Mouse (Mus musculus) MN1 (cell line): ENCODE results near the gene Hoxb5.

Experiments used
- DNase-seq: peaks from one replicate; pipeline ENCODE4 v3.0.0-alpha.2; 2016; ENCODE audit warnings: low spot score

Gene Hoxb5

DNA sequence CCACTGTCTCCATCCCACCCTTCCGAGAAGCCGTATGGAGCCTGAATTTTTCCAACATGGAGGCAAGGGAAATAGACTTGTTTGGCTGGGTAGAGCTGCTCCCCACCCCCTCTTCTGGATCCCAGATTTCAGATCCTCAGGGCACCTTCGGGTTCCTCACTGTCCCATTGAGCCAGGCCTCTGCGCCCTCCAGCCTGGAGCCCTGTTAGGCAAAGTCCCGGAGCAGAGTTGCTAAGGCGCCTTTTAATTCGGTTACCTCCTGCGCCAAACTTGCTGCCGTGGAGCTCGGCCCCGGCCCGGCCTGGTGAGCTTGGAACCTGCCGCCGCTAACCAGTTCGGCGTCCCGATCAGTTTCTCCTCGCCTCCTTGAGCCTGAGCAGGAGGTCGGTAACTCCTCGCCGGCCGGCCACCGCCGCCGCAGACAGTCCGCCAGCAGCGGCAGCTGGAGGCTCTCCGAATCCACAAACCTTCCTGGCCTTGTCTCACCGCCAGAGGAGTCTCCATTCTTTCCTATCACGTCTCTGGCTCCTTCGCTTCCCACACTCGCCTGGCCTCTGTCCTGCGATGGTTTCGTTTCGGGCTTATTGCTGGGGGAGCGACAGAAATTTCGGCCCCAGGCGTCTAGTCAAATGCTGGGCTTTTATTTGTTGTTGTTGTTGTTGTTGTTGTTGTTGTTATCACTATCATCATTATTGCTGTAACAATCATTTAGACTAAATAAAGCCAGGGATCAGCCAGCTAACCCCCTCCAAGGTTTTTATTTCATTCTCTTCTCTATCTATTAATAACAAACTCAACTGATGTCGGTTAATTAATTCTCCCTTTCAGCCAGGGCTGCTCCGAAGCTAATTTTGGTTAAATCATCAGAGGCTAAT is 38.8 kb downstream of the Hoxb5 start:
- DNase-seq = no peak

DNA sequence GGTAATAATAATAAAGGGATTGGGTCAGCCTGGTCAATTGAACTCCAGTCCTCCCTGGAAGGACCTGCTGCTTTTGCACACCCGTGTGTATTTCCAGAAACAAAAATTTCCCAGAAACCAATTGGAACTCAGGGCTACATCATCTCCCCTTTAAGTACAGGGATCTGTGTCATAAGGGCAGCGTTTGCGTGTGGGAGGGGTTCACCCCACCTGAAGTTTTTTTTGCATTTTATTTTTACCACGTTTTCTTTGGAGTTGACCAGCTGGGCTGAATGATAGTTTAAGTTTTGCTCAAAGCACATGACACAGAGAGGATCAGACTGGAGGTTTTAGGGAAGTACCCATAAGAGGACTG is 39.4 kb downstream of the Hoxb5 start:
- DNase-seq = no peak

DNA sequence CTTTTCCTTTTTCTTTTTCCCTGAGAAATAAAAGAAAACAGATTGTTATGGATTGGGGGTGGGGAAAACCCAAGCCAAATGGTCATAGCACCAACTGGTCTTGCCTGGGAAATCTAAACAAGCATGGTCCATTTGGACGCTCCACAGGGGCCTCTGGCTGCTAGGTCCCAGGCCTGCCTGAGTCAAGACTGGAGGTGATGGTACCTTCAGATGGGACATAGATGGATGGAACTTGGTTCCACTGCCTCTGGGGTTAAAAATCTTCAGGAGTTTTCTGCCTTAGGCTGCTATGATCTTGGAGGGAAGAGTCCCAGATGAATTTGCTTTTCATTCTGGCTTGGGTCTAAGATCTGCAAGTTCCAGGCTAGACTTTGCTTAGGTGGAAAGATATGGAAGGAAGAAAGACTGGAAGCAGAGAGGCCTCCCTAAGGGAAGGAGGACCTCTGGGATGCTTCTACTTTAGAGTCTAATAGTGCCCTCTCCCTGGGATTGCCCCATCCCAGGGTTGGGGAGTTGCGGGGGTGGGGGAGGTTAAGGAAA is 40.1 kb downstream of the Hoxb5 start:
- no peak for DNase-seq

DNA sequence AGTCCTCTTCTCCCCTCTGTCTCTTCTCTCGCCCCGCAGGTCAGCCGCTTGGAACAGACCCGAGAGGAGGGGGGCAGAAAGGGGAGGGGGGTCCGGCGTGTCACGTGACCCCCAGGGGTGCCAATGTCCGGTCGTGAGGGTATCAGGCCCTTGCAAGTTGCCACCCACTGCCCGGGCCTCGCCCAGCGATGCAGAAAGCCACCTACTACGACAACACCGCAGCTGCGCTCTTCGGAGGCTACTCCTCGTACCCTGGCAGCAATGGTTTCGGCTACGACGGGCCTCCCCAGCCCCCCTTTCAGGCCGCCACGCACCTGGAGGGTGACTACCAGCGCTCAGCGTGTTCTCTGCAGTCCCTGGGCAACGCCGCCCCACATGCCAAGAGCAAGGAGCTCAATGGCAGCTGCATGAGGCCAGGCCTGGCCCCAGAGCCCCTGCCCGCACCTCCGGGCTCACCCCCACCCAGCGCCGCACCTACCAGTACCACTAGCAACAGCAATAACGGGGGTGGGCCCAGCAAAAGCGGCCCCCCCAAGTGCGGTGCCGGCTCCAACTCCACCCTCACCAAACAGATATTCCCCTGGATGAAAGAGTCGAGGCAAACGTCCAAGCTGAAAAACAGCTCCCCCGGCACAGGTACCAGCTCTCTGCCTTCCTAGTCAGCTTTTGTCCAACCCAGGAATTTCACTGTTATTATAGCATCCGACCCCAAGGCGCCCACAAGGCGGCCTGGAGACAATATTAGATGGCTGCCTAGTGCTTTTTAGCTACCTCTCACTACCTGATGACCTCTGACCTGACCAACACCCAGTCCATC is 41.1 kb downstream of the Hoxb5 start:
- DNase-seq = no peak

DNA sequence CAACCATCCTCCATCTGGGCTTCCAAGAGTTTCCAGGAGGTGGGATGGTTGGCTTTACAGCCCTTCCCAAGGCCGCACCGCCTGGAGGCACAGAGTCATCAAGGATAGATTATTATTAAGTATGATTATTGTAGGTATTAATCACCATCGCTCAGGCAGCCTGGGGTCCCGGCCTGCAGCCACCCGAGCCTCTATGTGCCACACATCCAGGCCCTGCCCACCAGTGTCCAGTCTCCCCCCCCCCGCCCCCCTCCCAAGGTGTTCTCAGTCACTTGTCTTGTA is 41.7 kb downstream of the Hoxb5 start:
- DNase-seq = no peak

DNA sequence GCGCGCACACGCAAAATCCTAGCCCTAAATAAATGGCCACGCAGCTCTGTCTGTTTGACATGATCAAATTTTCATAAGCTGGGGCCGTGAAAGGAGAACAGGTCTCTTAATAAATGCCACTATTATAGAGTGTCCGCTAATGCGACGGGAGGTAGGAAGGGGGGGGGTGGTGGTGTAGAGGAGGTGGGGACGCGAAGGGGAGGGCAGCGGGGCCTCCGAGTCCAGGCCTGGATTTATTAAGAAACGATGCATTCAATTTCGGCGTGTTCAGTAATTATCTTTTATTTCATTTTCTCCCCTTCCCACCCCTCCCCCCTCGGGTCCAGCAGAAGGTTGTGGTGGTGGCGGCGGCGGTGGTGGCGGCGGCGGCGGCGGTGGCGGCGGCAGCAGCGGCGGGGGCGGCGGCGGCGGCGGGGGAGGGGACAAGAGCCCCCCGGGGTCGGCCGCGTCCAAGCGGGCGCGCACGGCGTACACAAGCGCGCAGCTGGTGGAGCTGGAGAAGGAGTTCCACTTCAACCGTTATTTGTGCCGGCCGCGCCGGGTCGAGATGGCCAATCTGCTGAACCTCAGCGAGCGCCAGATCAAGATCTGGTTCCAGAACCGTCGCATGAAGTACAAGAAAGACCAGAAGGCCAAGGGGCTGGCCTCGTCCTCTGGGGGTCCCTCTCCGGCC is 42.2 kb downstream of the Hoxb5 start:
- DNase-seq = no peak

DNA sequence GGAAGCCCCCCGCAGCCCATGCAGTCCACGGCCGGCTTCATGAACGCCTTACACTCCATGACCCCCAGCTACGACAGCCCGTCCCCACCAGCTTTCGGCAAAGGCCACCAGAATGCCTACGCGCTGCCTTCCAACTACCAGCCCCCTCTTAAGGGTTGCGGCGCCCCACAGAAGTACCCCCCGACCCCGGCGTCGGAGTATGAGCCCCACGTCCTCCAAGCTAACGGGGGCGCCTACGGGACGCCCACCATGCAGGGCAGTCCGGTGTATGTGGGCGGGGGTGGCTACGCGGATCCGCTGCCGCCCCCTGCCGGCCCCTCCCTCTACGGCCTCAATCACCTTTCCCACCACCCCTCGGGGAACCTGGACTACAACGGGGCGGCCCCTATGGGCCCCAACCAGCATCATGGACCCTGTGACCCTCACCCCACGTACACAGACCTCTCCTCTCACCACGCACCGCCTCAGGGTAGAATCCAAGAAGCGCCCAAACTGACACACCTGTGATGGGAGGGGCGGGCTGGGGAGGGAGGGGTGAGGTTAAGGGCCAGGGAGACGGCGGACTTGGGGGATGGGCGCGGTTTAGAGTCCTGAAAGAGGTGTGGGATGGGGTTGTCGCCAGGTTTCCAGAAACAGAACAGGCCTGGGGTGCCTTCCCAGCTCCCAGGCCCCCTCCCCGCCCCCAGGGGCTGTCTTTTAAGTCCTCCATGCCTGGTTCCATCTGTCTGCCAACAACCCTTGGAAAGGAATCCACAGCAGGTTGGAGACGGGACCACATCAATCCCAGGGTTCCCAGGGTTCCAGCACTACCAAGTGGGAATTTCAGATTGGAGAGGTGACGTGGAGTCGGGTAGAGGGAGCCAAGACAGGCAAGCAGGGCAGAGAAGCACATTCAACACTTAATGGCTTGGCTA is 43.0 kb downstream of the Hoxb5 start:
- no peak for DNase-seq

DNA sequence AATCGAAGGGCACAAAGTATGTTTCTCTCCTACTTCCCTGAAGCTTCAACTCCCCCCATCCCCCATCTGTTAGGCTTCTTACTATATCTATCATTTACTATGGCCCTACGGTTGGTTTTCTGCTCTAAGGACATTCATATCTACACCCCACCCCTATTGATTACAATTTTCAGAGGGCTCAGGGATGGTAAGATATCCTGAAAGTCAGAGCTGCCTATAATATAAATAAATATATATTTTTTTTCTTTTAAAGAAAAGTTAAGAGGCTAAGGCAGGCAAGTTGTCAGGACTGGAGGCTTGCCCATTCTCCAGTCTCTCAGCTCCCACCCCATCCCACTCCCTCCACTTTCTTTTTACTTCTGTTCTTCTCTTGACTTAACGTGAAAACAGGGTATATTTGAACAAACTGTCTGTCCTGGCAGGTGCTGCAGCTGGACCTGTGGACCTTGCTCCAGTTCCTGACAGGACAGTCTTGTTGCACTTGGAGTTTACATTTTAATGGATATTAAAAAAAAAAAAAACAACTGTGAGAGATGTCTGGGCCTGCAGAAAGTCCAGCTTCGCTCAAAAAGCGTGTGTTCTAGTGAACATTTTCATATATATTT is 43.9 kb downstream of the Hoxb5 start:
- DNase-seq = no peak

DNA sequence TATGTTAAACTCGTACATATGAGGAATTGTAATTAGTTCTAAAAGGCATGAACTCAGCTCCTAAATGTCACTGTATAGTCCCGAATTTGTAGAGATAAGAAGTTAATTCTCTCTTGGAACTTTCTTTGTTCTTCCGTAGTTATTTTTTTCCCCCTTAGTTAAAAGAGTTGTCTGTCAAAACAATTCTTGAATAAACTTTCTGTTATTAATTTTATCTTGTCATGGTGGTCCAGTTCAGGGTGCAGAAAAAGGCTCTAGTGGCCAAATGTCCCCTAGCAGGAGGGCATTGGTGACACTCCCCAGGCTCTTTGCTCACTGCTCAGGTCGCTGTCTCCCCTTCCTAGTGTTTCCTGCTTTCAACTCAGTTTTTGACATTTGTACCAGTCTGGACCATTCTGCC is 44.6 kb downstream of the Hoxb5 start:
- DNase-seq = no peak

DNA sequence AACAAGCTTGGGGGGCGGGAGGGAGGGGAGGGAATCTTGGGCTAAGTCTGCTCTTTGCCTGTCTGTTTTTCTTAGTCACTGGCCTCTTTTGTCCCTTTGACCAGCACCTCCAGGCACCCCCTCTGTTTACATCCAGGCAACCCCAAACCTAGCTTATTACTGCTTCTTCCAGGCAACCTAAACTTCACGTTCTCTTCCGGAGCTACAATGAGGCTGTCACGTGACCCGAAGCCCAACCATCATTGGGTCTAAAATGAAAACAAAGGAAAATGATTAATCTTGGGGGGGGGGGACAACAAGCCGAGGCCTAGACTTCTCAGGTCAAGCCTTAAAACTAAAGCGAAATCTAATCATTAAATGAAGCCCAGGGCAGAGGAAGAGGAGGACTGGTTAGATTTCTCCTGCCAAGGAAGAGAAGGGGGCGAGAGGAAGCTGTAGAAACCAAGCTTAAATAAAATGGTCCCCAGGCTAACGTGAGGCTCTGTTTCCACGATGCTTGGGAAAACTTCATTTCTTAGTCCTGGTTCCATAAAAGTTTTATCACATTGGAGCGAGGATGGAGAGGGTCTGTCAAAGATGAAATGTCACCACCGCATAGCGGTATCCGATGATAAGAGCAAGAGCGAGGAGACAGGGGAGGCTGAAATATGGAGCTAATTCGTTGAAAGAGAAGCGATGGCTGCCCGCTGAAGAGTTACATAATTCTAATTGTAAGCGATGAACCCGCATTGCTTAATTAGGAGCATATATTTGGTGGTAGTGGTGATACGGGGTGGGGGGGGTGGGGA is 45.2 kb downstream of the Hoxb5 start:
- DNase-seq = no peak

DNA sequence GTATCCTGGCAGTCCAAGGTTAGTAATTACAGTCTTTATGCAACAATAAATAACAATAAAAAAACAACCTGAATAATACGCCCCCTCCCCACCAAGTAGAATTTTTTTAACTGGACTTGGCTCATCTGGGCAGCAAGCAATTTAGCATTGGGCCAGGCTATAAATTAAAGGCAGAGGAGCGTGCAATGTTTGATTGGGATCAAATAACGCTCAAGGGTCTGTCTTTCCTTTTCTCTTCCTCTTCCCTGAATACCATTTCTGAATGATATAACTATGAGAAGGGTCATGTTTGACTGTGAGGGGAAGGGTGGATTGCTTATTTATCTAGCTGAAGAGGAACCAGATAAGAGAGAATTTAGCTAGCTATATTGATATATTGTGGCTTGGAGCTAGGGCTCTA is 45.9 kb downstream of the Hoxb5 start:
- DNase-seq = no peak

DNA sequence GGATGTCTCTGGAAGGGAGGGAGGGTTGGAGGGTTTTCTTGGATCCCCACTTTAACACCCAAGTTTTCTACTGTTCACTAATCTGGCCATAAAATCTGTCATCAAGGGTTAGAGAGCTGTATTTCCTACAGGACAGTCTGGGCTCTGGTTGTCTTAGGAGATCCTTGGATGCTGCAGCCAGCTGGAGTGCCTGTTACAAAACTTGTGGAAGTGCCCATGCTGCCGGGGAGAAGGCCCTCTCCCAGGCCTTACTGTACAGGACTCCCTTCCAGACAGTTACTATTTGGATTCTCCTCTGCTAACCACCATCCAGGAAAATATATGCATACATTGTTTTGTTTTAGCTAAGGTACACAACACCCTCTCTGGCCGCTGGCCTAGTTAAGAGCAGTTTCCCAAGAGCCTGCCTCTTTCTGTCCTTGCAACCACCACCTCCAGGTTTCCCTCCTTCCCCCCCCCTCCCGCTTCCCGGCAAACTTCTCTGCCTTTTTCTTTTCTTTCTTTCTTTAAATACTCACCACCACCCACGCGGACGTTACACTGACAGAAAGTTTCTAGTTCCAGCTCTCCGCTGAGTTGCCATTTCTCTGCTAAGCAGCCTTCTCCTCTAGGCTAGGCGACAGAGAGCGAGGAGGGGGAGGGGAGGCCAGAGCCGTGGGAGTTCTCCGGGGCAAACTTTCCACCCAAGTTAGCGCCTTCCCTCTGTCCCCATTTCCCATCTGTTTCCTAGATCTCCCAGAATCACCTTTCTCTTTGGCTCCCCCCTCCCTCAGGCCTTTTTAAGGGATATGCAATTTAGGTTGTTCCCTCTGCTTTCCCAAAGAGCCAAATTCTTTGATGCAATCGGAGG is 46.6 kb downstream of the Hoxb5 start:
- DNase-seq = no peak

DNA sequence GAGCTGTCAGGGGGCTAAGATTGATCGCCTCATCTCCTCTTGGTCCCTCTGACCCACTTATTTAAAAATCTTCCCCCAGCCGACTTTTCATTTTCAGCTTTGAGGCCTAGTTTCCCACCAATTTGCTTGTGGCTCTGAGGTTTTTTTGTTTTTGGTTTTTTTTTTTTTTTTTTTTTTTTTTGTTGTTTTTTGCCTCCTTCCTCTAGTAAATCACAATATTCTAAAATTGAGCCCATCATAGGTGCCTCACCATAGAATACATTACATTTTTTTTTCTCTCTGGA is 47.1 kb downstream of the Hoxb5 start, which contains the start of gene Hoxb2:
Hoxb2 (plus strand) TSS at position 185 of the 284 bp plus-strand sequence.
- no peak for DNase-seq

DNA sequence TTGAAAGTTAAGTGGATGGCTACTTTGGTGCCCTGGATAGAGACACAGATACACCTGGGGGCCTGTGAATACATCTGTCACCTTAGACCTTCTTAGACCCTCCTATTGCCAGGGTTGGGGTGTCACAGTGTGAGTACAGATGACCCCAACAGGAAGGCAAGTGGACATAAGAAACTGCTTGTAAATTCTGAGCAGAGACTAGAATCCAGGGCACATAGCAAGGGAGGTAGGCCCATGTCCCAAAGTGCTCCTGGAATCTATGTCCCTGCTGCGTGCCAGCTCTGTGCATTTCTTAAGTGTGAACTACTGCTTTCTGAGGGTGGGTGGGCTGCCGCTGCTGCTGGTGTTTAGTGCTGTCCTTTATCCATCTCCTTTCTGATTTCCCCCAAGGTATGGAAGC is 47.7 kb downstream of the Hoxb5 start:
- DNase-seq = no peak

DNA sequence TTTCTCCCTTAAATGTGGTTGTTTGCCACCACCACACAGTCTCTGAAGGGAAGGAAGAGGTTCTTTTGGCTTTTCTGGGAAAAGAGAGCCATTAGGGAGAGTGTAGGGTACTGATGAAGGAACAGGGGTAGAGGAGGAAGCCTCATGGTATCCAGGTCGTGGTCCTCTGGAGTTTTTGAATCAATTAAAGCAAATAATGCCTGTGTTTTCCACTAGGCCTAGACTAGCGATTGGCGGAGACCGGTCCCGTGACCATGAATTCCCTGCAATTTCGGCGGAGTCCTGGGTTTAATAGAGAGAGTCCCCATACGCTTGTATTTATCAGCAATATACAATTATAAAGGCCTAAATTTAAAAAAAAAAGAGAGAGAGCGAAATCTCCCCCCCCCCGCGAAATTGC is 48.2 kb downstream of the Hoxb5 start:
- no peak for DNase-seq

DNA sequence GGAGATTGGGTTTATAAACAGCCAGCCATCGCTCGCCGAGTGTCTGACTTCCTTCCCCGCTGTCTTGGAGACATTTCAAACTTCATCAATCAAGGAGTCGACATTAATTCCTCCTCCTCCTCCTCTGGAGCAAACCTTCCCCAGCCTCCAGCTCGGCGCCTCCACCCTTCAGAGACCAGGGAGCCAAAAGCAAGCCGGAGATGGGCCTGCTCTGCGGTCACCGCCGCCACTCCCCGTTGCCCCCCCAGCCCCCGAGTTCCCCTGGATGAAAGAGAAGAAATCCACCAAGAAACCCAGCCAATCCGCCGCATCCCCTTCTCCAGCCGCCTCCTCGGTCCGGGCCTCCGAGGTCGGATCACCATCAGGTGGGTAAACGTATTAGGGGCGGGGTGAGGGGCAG is 48.7 kb downstream of the Hoxb5 start:
- no peak for DNase-seq

DNA sequence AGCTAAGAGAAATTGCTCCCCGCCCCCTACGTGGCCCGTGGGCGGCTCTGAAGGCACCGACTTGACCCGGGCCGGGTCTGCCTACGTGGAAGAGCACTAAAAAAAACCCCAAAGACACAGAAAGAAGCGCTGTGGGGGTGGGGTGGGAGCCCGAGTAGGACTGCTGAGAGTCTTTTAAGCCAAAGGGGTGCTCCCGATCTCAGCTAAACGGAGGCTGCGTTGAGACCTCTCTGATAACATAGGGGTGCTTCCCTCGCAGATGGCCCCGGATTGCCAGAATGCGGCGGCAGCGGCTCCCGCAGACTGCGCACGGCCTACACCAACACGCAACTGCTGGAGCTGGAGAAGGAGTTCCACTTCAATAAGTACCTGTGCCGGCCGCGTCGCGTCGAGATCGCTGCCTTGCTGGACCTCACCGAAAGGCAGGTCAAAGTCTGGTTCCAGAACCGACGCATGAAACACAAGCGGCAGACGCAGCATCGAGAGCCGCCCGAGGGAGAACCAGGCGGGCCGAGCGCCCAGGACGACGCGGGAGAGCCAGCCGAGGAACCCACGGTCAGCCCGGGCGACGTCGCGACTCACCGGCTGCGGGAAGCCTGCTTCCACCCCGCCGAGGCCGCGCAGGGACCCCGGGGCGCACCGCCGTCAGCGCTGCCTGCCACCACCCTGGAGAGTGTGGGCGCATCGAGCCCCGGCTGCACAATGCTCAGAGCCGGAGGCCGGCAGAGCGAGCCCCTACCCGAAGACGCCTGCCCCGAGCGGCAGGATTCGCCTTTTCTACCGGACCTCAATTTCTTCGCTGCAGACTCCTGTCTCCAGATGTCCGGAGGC is 49.8 kb downstream of the Hoxb5 start:
- DNase-seq = no peak

DNA sequence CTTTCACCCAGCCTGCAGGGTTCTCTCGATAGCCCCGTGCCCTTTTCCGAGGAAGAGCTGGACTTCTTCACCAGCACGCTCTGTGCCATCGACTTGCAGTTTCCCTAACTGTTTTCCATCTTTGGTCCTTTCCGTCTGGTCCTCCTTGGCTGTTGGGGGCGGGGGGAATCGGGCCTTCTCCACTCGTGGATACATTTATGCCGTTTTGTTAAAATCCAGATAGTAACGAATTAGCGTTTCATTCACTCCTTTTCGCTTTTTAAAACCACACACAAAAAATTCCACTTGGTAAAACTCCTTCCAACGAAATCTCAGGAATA is 50.3 kb downstream of the Hoxb5 start:
- DNase-seq = no peak

DNA sequence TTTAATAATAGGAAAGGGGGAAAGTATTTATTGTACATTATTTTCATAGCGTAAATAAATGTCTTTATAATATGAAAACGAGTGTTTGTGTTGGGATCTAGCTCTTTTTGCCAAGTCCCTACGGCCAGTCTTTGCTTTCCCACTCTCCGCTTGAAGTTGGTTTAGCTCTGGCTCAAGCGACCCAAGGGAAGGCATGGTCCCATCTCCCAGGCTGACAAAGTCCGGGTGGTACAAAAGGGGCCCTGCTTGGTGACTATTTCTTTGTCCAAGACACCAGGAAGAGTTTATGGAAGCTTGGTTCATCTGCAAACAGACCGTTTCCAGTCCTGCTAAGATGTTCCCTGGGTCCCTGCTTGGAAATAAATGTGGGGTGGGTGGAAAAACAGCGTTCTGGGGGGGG is 50.8 kb downstream of the Hoxb5 start:
- no peak for DNase-seq
